Mouse (Mus musculus) ES-Bruce4 (cell line): Measurements from ENCODE around the gene Nob1. TPM values are rescaled to one million over a fixed set of nuclear protein-coding genes. Genes with fewer than 3 reads are reported as not detected.

ENCODE experiments used
- H3K27ac ChIP-seq: 2 replicates; pipeline ENCODE4 v1.5.1; 2012; ENCODE audit warnings: low read length, inconsistent platforms; ENCODE audit not compliant: insufficient read depth
- H3K27me3 ChIP-seq: 2 replicates; pipeline ENCODE4 v1.6.1; 2012; ENCODE audit warnings: mild to moderate bottlenecking, low read length, inconsistent platforms; ENCODE audit not compliant: control insufficient read depth, poor library complexity, insufficient read depth, severe bottlenecking
- H3K36me3 ChIP-seq: 2 replicates; pipeline ENCODE4 v1.6.1; 2012; ENCODE audit warnings: inconsistent platforms, mild to moderate bottlenecking, low read length, moderate library complexity; ENCODE audit not compliant: control insufficient read depth, poor library complexity, insufficient read depth, severe bottlenecking
- H3K4me1 ChIP-seq: one replicate; pipeline ENCODE4 v1.8.1; 2011; ENCODE audit warnings: low read length; ENCODE audit not compliant: control insufficient read depth, insufficient read depth
- H3K4me3 ChIP-seq: 2 replicates; pipeline ENCODE4 v1.5.1; 2011; ENCODE audit warnings: low read depth, mild to moderate bottlenecking, low read length
- H3K9ac ChIP-seq: 2 replicates; pipeline ENCODE4 v1.6.1; 2012; ENCODE audit warnings: low read depth, mild to moderate bottlenecking, inconsistent platforms; ENCODE audit not compliant: poor library complexity, severe bottlenecking
- H3K9me3 ChIP-seq: replicated peaks from 2 replicates; pipeline ENCODE4 v1.6.1; 2012; ENCODE audit warnings: mild to moderate bottlenecking, low read length, inconsistent platforms; ENCODE audit not compliant: control insufficient read depth, poor library complexity, insufficient read depth, severe bottlenecking
- CTCF ChIP-seq: IDR thresholded peaks from one replicate; pipeline ENCODE4 v1.8.1; 2011; ENCODE audit warnings: low read depth, low read length
- EP300 ChIP-seq: IDR thresholded peaks from 2 replicates; pipeline ENCODE4 v1.6.1; 2011; ENCODE audit warnings: low read depth, low read length; ENCODE audit not compliant: insufficient read depth
- POLR2A ChIP-seq: IDR thresholded peaks from one replicate; pipeline ENCODE4 v1.8.1; 2011; ENCODE audit warnings: low read length; ENCODE audit not compliant: insufficient read depth
- polyA plus RNA-seq: library from polyadenylated mRNA; stranded (reverse); fragments of >200 nt; gene quantifications from 2 replicates; pipeline ENCODE4 v1.2.4, GENCODE M21; 2011; ENCODE audit warnings: low read depth; ENCODE audit not compliant: missing spikeins, insufficient read depth, insufficient read length

Nob1 gene
- 61.3 and 68.4 TPM in 2 replicates for polyA plus RNA-seq

DNA sequence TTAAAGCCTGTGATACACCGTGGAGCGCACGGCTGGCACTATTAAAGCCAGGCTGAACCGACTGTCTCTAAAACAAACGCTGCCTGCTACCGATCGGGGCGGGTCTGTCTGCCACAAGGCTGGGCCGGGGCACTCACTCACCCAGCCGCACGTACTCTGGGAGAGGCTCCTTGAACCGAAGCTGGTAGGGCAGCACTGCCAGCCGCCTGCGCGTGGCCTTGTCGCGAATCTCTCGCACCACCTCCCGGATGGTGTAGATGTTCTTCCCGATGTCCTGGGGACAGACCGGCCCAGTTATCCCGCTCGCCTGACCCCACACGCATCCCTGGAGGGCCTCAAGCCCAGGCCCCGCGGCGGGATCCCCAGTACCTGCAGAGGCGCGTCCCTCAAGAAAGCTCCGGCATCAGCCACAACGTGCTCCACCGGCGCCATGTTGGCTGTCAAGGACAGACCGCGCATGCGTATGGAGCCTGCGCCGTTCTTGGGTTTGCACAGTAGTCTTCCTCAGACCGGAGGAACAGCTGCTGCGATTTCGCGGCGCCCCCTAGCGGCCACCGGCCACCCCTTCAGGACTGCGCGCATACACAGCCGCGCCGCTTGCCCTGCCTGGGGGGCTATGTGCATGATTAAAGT, at the start of gene Nob1:
TSS of gene Nob1 (minus strand) at position 455 of the 633 bp plus-strand sequence.
- no peak within 1 kb of the TSS for H3K27ac ChIP-seq
- peaks cover 2% of the 10 kb centered on the region for H3K4me1 ChIP-seq
- H3K9ac ChIP-seq, result peak within 1 kb of the TSS; percentile 83
- H3K9me3 ChIP-seq, result no peaks in the 10 kb centered on the region; the same call in 1 of the 2 replicates
- TF ChIP-seq CTCF, result peak; percentile 89
- peak; percentile 74 for TF ChIP-seq POLR2A
- TF ChIP-seq EP300, result peak; percentile 65; the same call in 1 of the 2 replicates
- H3K27me3 ChIP-seq, result no peaks in the 10 kb centered on the region
- H3K36me3 ChIP-seq, result peaks cover 34% of the 10 kb centered on the region
- peak within 1 kb of the TSS; percentile 77 for H3K4me3 ChIP-seq

GRCm38 (mm10) chr8:107473369-107473768, 48.5 kb upstream of the Nob1 start:
- Histone ChIP-seq H3K9ac (no peak overlapping the region), H3K4me3 (no peak overlapping the region), H3K27ac (no peak overlapping the region), H3K36me3 (peaks cover 9% of the 10 kb centered on the region), H3K9me3 (no peaks in the 10 kb centered on the region), H3K27me3 (no peaks in the 10 kb centered on the region), H3K4me1 (no peaks in the 10 kb centered on the region)
- TF ChIP-seq EP300 (no peak), CTCF (no peak), POLR2A (no peak)

DNA sequence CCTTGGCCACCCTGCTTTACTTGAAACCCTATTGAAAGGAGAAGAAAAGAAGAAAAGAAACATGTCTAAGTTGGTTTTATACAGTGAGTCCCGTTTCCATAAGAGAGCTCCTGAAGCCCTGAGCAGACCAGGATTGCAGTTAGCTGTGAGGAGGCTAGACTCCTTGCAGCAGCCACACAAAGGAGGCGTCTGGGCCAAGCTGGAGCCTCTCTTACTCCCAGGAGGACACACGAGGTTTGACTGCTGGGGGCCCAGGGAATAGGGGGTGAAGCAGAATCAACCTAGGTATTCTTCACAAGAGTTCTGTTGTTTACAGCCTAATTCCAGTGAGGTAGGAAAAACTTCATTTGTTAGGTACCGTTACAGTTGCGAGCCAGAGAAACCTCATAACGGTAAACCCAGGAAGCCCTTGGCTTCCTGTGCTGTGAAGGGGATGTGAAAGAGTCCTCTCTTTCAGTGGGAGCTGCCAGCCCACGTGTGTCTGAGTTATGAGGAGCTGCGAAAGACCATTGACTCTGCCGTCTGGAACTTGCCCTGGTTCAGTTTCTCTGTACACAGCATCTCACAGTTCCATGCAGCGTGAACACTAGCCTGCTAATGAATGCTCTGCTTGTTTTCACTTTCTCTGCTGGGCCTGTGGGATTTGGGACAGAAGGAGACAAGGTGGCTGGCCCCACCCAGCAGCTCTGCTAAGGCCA, 47.7 kb upstream of the Nob1 start:
- Histone ChIP-seq H3K9ac (no peak overlapping the region), H3K4me3 (no peak overlapping the region), H3K4me1 (no peaks in the 10 kb centered on the region), H3K36me3 (peaks cover 9% of the 10 kb centered on the region), H3K27ac (no peak overlapping the region), H3K27me3 (no peaks in the 10 kb centered on the region), H3K9me3 (no peaks in the 10 kb centered on the region)
- TF ChIP-seq EP300, result no peak

DNA sequence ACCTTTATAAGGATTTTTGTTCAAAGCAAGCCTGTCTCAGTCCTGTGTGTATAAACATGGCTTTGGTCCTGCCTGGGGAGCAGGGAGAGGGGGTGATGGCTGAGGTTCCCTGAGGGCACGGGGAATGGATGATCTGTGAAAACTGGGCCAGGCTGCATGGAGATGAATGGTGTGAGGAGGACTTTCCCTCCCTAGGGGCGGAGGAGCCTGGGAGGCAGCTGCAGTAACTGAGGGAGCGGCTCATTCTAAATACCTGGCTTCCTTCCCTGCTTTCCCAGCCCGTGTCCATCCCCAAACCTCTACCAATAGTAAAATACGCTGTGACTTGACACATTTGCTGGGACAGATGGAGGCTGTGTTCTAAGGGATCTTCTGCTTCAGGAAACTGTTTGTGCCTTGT, 45.5 kb upstream of the Nob1 start:
- Histone ChIP-seq H3K36me3 (peaks cover 7% of the 10 kb centered on the region), H3K27ac (no peak overlapping the region)
- TF ChIP-seq CTCF, result no peak
- TF ChIP-seq POLR2A, result no peak
- TF ChIP-seq EP300, result no peak

DNA sequence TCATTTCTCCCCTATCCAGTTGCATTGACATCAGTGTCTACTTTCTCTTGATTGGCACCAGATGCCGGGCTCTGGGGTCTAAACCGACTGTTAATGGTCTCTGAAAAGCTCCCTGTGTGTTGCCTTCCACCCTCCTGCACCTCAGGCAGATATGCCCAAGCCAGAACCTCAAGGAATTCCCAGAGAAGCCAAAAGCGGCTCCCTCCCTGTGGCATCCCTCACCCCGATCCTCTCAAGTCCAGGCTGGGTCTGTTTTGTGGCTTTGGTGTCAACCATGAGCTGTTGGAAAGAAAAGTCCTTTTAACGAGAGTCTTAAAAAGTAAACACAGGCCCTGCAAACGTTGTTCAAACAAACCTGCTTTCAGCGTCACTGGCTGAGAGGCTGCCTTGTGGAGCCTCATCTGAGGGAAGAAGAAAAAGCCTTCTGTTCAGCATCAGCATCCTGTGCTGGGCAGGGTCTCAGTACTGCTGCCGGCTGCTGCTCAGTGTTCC, 44.0 kb upstream of the Nob1 start:
- no peak overlapping the region for H3K27ac ChIP-seq
- no peak overlapping the region for H3K9ac ChIP-seq
- H3K9me3 ChIP-seq, result no peaks in the 10 kb centered on the region
- peaks cover 6% of the 10 kb centered on the region; the same call in 1 of the 2 replicates for H3K36me3 ChIP-seq
- no peaks in the 10 kb centered on the region for H3K27me3 ChIP-seq
- TF ChIP-seq EP300 (no peak), POLR2A (no peak), CTCF (no peak)
- no peaks in the 10 kb centered on the region for H3K4me1 ChIP-seq
- H3K4me3 ChIP-seq, result no peak overlapping the region

More for the DNA sequence above, 45.5 kb upstream of the Nob1 start:
- H3K4me1 ChIP-seq, result no peaks in the 10 kb centered on the region
- no peak overlapping the region for H3K4me3 ChIP-seq
- no peaks in the 10 kb centered on the region for H3K9me3 ChIP-seq
- no peaks in the 10 kb centered on the region for H3K27me3 ChIP-seq
- no peak overlapping the region for H3K9ac ChIP-seq

DNA sequence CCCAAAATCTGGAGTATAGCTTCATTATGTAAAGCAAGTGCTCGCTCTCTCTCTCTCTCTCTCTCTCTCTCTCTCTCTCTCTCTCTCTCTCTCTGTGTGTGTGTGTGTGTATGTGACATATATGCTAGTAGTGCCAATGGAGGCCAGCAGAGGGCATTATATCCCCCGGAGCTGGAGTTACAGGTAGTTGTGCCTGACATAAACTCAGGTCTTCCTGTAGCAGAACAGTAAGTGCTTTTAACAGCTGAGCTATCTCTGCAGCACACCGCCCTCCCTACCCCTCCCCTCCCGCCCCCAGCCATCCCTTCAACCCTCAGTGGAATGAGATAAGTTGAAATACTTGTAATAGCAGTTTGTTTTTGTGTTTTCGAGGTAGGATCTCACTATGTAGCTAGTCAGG, 41.8 kb upstream of the Nob1 start:
- TF ChIP-seq CTCF (no peak), POLR2A (no peak), EP300 (no peak)
- H3K9me3 ChIP-seq, result no peaks in the 10 kb centered on the region
- H3K36me3 ChIP-seq, result no peaks in the 10 kb centered on the region; the same call in none of the 2 replicates
- H3K4me3 ChIP-seq, result no peak overlapping the region
- no peak overlapping the region for H3K27ac ChIP-seq
- no peak overlapping the region for H3K9ac ChIP-seq
- H3K4me1 ChIP-seq, result no peaks in the 10 kb centered on the region
- no peaks in the 10 kb centered on the region for H3K27me3 ChIP-seq
